Mouse (Mus musculus): ENCODE data around the gene Abhd10.

The Abhd10 gene

DNA sequence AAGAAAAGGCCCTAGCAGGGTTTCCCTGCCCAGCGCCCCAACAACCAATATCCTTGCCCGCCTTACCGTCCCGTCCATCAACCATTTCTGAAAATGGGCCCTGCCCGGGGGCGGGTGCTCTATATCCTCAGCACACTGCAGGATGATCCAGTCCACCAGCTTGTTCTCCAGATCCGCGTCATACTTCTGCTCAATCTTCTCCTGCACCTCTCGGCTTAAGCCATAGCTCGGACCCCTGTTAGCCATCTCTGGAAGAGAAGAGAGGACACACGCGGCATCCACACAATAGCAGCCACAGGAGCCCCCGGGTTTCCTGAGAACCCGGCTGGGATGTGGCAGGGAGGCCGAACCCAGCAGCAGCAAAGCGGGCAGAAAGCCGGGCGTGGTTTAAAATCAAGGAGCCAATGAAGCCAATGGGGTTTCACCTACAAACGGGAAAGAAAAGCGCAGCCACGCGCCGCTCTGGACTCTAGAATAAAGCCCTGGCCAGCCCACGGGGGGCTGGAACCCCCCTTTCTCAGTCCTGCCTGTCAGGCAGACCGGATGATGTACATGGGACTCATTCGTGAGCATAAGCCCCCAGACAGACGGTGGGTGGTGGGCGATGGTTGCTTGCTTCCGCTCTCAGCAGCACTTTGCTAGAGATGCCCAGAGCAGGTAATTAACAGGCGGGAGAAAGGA lies 18.6 kb downstream of the Abhd10 start, which contains the start of gene Tagln3:
Gene Tagln3 (minus strand): TSS at position 548 of the 681 bp plus-strand sequence.
- peak; percentile 45 for DNase-seq

GRCm38 (mm10) chr16:45723172-45723901 lies 19.4 kb downstream of the Abhd10 start:
- DNase-seq = no peak

DNA sequence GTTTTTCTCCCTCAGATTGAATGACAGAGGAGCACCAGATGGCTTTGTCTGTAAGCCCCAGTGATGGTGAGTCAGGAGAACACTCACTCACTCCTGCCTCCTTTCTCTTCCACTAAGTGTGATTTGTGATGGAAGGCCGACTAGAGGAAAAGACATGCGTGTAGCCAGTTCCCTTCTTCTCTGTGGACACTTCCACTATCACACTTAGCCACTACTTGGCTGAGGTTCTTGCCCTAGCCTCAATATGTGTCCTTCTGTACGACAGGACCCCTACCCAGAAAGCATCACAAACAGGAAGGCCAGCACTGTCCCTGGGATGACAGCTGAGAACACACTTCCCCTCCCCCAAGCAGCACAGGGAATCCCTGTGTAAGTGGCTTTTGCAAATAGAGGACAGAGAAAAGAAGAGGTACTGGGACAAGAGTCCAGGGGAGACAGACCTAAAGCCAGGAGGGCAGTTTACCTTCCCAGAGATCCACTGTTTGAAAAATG lies 20.2 kb downstream of the Abhd10 start:
- no peak for DNase-seq

GRCm38 (mm10) chr16:45720022-45720630 lies 22.6 kb downstream of the Abhd10 start:
- DNase-seq = no peak

DNA sequence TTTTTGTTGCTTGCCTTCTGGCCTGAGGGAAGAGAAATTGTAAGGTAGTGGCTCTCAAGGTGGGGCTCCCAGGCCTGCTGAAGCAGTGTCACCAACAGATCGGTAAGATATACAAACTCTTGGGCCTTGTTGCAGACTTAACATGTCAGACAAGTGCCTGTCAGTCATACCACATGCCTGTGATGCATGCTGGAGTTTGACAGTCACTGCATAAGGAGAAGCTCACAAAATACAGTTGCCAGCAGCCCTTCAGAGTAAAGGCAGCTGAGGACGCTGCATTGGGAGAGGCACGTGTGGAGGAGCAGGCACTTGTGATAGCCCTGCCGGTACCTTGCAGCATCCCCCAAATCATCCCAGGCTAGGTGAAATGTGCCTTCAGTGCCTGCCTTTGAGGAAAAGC lies 24.5 kb downstream of the Abhd10 start:
- no peak for DNase-seq

GRCm38 (mm10) chr16:45714489-45715150 lies 28.1 kb downstream of the Abhd10 start:
- DNase-seq = no peak

GRCm38 (mm10) chr16:45713878-45714277 lies 28.9 kb downstream of the Abhd10 start:
- no peak for DNase-seq

- no peak for DNase-seq
These were observed 29.5 kb downstream of the Abhd10 start for GRCm38 (mm10) chr16:45713261-45713660.

DNA sequence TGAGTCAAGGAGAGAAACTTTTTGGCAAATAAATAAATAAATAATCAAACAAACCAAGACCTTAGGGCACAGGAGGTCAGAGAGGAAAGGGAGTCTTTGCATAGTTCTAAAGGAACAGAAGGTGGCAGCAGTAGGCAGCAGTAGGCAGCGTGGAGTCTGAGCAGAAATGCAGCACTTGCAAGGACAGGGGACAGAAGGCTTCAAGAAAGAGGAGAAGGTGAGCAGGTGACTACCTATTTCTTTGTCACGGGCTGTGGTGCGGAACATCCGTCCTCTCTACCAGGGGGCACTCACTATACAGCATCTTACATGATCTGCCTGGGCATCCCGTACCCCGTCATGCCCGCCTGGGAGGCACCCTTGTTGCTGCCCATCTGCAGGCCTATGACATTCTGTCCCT lies 31.5 kb downstream of the Abhd10 start:
- DNase-seq = no peak

DNA sequence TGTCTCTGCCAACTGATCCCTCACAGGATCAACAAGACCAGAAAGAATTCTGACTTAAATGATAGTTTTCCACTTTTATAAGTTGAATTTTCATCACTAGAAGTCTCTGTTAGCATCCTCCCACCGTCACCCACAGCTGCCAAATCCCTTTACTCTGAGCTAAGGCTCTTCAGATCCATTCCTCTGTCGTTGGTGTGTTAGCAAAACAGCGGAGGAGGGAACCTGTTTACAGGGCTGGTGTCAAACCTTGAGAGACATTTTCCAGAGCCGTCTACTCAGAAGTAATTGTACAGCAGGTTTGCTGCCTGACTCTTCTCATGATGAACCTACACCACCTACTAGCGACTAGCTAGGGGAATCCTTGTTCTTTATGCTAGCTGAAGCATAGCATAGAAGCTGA lies 43.5 kb downstream of the Abhd10 start:
- DNase-seq = no peak

GRCm38 (mm10) chr16:45697996-45698395 lies 44.8 kb downstream of the Abhd10 start:
- DNase-seq = no peak

GRCm38 (mm10) chr16:45695445-45696160 lies 47.2 kb downstream of the Abhd10 start:
- no peak for DNase-seq

DNA sequence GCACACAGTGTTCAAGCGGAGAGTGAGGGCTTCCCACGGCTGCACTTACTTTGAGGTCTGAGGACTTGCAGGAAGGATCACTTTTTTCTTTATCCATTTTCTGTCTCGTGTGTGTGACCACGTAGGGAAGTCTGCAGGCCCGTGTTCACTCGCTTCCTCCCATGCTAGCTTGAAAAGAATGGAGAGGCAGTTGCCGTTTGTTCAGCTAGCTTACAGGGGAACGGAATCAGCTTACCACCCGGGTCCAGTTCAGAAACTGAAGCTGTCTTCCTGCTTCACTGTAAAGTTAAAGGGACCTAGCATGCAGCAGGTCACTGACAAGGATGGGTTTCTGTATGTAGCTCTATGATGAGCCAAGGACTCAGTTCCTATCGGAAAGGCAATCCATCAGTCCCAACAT lies 49.2 kb downstream of the Abhd10 start, which contains the start of gene Tmprss7:
Gene Tmprss7 (minus strand): TSS at position 101 of the 400 bp plus-strand sequence.
- DNase-seq = no peak

GRCm38 (mm10) chr16:45692851-45693250 lies 49.9 kb downstream of the Abhd10 start:
- DNase-seq = no peak

DNA sequence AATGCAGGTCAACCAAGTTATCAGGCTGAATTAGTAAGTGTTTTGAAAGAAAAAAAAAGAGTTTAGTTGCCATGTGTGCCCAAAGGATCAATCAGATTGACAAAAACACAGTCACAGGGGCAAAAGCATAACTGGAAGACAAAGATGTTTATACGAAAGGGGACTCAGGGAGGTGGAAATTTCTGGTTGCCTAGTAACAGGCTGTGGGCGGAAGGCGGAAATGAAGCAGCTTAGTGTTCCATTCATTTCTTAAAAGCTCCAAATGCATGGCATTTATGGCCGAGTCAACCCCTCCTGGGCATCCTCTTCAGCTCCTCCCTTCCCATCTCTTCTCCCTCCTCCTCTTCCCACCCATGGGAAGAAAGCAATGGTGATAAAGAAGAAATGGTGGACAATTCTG lies 52.6 kb downstream of the Abhd10 start:
- DNase-seq = peak; percentile 10

DNA sequence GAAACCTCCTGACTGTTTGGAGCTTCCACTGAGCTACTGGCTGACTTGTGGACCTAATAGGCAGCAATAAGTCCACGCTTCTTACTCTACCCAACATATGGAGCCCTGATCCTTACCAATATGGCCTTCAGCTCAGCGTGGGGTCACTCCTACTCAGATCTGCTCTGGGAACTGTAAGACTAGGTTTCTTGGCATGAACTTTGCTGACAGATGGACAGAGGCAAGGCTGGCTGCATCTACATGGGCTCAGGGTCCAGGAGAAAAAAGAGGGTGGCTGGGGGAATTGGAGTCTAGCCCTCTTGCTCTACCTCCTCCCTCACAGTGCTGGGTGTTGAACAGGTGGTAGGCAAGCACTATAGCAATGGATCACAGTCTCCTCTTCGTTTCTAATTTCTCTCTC lies 55.9 kb downstream of the Abhd10 start:
- DNase-seq = no peak

GRCm38 (mm10) chr16:45685295-45685694 lies 57.5 kb downstream of the Abhd10 start:
- DNase-seq = no peak

DNA sequence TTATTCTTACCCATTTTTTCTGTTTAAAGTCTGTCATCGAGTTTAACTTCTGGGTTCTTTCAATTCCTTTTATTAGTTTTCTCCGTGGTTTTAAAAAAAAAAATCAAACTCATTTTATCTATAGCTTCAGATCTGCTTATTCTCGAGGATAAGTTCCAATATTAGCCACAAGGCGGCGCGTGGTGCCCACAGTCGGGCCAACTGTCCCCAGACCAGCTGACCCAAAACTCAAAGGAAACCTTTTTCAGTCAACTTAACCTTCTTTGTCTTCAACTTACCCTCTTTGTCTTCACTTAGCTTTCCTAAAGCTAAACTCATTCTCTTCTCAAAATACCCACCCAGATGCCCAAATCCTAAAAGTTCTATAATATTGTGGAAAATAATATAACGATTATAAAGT lies 57.9 kb downstream of the Abhd10 start:
- DNase-seq = peak; percentile 51
